Mouse (Mus musculus) cerebellum, adult 2 months (tissue): Measurements from ENCODE around the gene Hnrnpa1. TPM values are rescaled to one million over a fixed set of nuclear protein-coding genes. Genes with fewer than 3 reads are reported as not detected.
"Not testable (repeated sequence)": the region's sequence is repeated elsewhere in the genome, so short reads cannot be mapped to it uniquely, and the experiment has no call there.

Experiments used
- DNase-seq, 2 experiments: peaks; one replicate each; pipeline ENCODE4 v3.0.0; 2021
- H3K27ac ChIP-seq: fragments of 200-500 bp; 2 replicates; pipeline ENCODE4 v1.5.1; 2012; ENCODE audit warnings: low read length, control low read depth, inconsistent platforms; ENCODE audit not compliant: insufficient read depth
- H3K27me3 ChIP-seq: fragments of 200-500 bp; 2 replicates; pipeline ENCODE4 v1.6.1; 2012; ENCODE audit warnings: inconsistent platforms, mild to moderate bottlenecking, low read length, moderate library complexity; ENCODE audit not compliant: control insufficient read depth, insufficient read depth
- H3K4me1 ChIP-seq: fragments of 200-500 bp; 2 replicates; pipeline ENCODE4 v1.6.1; 2011; ENCODE audit warnings: low read length; ENCODE audit not compliant: control insufficient read depth, insufficient read depth
- H3K4me3 ChIP-seq: fragments of 200-500 bp; replicated peaks from 2 replicates; pipeline ENCODE3; 2011; ENCODE audit warnings: mild to moderate bottlenecking, low read depth, low read length, control low read depth; ENCODE audit not compliant: insufficient read depth
- CTCF ChIP-seq: fragments of 200-500 bp; IDR thresholded peaks from 2 replicates; pipeline ENCODE4 v1.5.1; 2011; ENCODE audit warnings: low read depth, mild to moderate bottlenecking, control low read depth, low read length, moderate library complexity, borderline replicate concordance; ENCODE audit not compliant: insufficient read depth
- POLR2A ChIP-seq: fragments of 200-500 bp; IDR thresholded peaks from 2 replicates; pipeline ENCODE4 v1.6.1; 2011; ENCODE audit warnings: low read length, control low read depth, borderline replicate concordance; ENCODE audit not compliant: insufficient read depth
- WGBS: fragments of 180-500 bp; shearing (Covaris S2); methylation state at CpG from one replicate; pipeline ENCODE4 v1.1.7; 2018; 5-methylcytosine and 5-hydroxymethylcytosine counted together
- polyA plus RNA-seq: library from polyadenylated mRNA; depleted of rRNA; stranded (reverse); fragments of >200 nt; gene quantifications from 2 replicates; pipeline ENCODE4 v1.2.3, GENCODE M21; 2012

The Hnrnpa1 gene
- polyA plus RNA-seq, 1 experiment, result 318 TPM

DNA sequence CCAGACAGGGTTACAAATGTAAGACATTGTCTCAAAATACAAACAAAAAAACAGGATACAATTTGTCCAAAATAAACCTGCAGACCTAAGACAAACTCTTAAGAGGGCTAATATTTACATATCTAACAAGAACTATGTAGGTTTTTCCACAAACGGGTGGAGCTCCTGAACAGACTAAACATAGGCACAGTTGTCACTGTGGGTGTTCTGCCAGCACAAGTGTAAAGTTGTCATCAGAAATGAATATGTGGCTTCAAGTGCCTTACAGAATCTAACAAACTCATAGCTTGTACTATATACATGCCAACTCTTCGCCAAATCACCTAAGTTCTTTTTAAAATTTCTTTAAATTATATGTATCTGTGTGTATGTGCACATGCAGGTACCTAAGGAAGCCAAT, 7.1 kb upstream of the Hnrnpa1 start:
- Histone ChIP-seq H3K27me3 (no peaks in the 10 kb centered on the region), H3K4me3 (no peak overlapping the region), H3K4me1 (no peaks in the 10 kb centered on the region), H3K27ac (no peak overlapping the region)
- WGBS, result 73% methylated on average over 2 of the region's 2 CpGs
- TF ChIP-seq POLR2A, result no peak
- no peak for TF ChIP-seq CTCF
- DNase-seq, result no peak

DNA sequence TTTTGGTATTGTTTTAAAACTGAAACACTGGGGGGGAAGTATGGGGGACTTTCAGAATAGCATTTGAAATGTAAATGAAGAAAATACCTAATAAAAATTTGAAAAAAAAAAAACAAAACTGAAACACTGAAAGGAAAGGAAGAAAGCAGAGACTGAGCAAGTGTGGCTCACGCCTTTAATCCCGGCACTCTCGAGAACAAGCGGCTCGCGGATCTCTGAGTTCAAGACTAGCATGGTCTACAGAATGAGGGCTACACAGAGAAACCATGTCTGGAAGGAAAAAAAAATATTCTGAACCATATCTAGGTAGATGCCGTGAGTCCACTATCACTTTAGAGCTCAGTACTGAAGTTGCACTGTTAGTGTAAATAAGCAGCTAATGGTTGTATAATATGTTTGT, 2.9 kb upstream of the Hnrnpa1 start:
- Histone ChIP-seq H3K4me3 (no peak overlapping the region), H3K27ac (no peak overlapping the region), H3K4me1 (no peaks in the 10 kb centered on the region), H3K27me3 (no peaks in the 10 kb centered on the region)
- 94% methylated on average over 7 of the region's 7 CpGs for WGBS
- no peak for TF ChIP-seq CTCF
- TF ChIP-seq POLR2A, result no peak
- DNase-seq, result no peak

DNA sequence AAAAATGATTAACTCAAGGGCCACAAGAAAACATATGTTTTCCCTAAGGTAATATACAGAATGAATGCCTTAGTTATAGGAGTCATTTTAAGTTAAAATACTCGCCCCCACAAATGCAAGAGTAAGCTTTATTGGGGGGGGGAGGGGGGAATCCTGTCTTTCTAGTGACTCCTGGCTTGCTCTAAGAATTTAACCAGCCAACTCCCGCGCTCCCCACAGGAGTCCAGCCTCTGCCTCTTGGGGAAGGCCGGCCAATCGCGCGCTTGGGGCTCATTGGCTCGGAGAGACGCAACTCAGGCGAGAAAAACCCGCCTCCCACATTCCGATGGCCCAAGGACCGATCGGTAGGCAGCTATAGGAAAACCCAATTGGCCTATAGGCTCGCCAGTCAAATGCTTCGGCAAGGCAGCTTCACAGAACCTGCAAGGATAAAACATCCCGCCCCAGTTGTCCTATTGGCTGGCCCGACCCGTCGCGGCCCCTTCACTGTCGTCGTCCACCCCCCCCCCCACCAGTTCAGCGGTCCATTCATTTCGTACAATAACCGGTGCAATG, 1.0 kb upstream of the Hnrnpa1 start:
- peak; percentile 93 to 99 for DNase-seq
- TF ChIP-seq POLR2A, result no peak
- no peak for TF ChIP-seq CTCF
- no peaks in the 10 kb centered on the region for H3K4me1 ChIP-seq
- under 1% methylated on average over 26 of the region's 26 CpGs for WGBS
- peak overlapping the region; percentile 71 for H3K27ac ChIP-seq
- no peaks in the 10 kb centered on the region for H3K27me3 ChIP-seq
- peak overlapping the region; percentile 90 for H3K4me3 ChIP-seq

DNA sequence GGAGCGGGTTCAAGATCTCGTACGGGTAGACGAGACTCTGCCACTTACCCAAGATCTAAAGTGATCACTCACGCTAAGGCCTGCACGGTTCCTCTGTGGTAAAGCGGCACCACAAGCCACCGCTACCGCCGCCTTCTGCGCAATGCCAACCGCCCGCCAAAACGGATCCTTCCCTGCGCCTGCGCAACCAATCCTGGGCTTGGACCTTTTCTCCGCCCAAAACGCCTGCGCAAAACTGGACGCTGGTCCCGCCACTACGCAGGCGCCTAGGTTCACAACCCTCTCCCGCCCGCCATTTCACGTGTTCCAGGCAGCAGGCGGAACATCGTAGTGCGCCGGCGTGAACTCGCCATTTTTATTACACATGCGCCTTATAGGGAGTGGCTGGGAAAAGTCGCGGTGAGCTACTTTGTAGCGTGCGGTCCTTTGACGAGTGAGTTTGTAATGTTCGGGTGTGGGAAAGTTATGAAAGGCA, 510 bp upstream of the Hnrnpa1 start, which contains the start of gene Cbx5:
TSS of gene Cbx5 (minus strand) at position 132 of the 475 bp plus-strand sequence.
- no peaks in the 10 kb centered on the region for H3K4me1 ChIP-seq
- peak within 1 kb of the TSS; percentile 71 for H3K27ac ChIP-seq
- peak within 1 kb of the TSS; percentile 90 for H3K4me3 ChIP-seq
- peak; percentile 99 for DNase-seq
- WGBS, result under 1% methylated on average over 39 of the region's 39 CpGs
- peak; percentile 96 for TF ChIP-seq POLR2A
- no peak for TF ChIP-seq CTCF
- H3K27me3 ChIP-seq, result no peaks in the 10 kb centered on the region

DNA sequence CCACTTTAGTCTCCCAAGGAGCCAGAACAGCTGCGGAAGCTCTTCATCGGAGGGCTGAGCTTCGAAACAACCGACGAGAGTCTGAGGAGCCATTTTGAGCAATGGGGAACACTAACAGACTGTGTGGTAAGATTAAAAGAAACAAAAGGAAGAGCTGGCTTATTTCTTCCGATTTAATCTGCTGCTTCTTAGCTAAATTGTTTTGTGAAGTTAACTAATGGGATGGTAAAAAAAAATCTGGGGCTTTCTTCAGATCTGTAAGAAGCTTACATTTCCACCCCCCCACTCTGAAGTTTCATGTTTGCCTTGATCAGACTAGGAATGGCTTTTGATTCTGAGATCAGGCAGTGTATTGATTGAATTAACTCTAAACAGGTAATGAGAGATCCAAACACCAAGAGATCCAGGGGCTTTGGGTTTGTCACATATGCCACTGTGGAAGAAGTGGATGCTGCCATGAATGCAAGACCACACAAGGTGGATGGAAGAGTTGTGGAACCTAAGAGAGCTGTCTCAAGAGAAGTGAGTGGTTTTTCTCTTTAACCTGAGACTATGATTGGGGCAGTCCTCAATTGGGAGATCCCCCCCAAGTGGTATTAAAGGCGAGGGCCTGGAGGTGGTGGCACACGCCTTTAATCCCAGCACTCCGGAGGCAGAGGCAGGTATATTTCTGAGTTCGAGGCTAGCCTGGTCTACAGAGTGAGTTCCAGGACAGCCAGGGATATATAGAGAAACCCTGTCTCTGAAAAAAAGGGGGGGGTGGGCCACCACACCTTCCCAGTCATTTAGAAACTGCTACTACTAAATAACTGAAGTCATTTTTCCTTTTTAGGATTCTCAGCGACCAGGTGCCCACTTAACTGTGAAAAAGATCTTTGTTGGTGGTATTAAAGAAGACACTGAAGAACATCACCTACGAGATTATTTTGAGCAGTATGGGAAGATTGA, 1.1 kb downstream of the Hnrnpa1 start:
- H3K4me3 ChIP-seq, result peak overlapping the region; percentile 90
- H3K4me1 ChIP-seq, DNase-seq, H3K27me3 ChIP-seq, H3K27ac ChIP-seq: not testable (repeated sequence)
- WGBS, result 3% methylated on average over 12 of the region's 12 CpGs

DNA sequence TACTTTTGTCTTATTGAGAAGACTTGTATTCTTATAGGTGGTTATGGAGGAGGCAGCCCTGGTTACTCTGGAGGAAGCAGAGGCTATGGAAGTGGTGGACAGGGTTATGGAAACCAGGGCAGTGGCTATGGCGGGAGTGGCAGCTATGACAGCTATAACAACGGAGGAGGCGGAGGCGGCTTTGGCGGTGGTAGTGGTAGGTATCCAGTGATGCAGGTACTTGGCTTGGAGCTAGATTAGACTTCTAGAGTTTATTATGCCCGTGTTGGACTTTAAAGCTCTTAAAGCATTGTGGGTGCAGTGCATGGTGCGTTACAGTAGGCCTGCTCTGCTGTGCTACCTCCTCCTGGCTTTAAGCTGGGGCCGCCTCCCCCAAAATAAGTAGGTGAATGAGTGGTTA, 2.7 kb downstream of the Hnrnpa1 start:
- 58% methylated on average over 8 of the region's 8 CpGs for WGBS
- no peak for DNase-seq
- H3K4me3 ChIP-seq, result no peak overlapping the region
- no peak overlapping the region for H3K27ac ChIP-seq
- H3K4me1 ChIP-seq, result no peaks in the 10 kb centered on the region
- TF ChIP-seq CTCF (no peak), POLR2A (no peak)
- no peaks in the 10 kb centered on the region for H3K27me3 ChIP-seq

DNA sequence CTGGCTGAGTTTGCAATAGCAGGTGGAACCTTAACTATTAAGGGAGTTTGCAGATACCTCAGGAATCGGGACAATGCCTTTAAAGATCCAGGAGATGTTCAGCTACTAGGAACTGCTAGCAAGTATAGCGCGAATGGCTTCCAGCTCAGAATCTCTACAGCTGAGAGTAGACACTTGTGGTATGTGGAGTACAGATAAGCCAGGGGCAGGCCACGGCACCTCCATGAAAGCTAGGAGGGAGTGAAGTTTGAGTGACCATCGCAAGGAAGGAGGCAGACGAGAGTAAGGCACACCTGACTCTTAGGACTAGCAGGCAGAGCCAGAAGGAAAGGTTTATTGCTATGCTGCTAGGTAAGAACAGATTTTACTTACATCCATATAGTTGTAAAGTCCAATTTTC, 5.4 kb downstream of the Hnrnpa1 start:
- WGBS, result 76% methylated on average over 6 of the region's 6 CpGs
- no peaks in the 10 kb centered on the region for H3K27me3 ChIP-seq
- no peak overlapping the region for H3K27ac ChIP-seq
- H3K4me3 ChIP-seq, result no peak overlapping the region
- no peak for DNase-seq
- no peaks in the 10 kb centered on the region for H3K4me1 ChIP-seq
- TF ChIP-seq CTCF (no peak), POLR2A (no peak)
